Mouse (Mus musculus): ENCODE results near the gene Prox1. TPM values are rescaled to one million over a fixed set of nuclear protein-coding genes. Genes with fewer than 3 reads are reported as not detected.
A peak's percentile ranks its signal among the peaks of the same experiment; 100 is the strongest.

Prox1 gene
- polyA plus RNA-seq, 1 experiment from 2014 or later, result 8.3 TPM

DNA sequence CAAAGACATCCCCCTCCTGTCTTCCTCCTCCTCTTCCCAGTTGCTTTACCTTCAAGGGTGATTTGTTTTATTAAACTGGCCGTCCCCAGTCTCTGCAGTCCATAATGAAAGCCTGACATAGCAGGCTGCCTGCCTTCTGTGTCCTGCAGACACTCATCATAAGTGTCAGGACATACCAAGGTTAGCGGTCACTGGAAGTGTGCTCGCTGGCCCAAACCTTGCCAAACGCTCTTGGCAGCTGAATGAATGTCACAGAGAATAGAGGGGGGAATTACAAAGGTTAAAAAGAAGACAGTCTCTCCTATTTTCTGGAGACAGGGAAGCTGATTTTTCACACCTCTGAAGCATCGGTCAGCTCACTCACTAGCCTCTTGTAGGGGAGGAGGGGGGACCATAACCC is 42.6 kb downstream of the Prox1 start:
- no peak overlapping the region for H3K4me3 ChIP-seq (ENCODE audit: low read depth, low read length)
- WGBS, result 20% methylated on average over 5 of the region's 5 CpGs
- H3K9ac ChIP-seq (ENCODE audit: low read length), result no peak overlapping the region
- no peak overlapping the region for H3K4me2 ChIP-seq
- no peaks in the 10 kb centered on the region for H3K36me3 ChIP-seq (ENCODE audit: control insufficient read depth, insufficient read depth, low read length)
- ATAC-seq (ENCODE audit: low FRiP score) (no peak), DNase-seq (ENCODE audit: low spot score, missing footprints) (peak; percentile 86)
- peaks cover 56% of the 10 kb centered on the region for H3K4me1 ChIP-seq (ENCODE audit: control insufficient read depth, insufficient read depth, low read length)
- peak overlapping the region; percentile 30; the same call in 1 of the 2 replicates for H3K27ac ChIP-seq (ENCODE audit: low read depth, low read length)
- no peaks in the 10 kb centered on the region for H3K9me3 ChIP-seq (ENCODE audit: control insufficient read depth, low read length)
- no peaks in the 10 kb centered on the region for H3K27me3 ChIP-seq (ENCODE audit: control insufficient read depth, insufficient read depth, low read length)

DNA sequence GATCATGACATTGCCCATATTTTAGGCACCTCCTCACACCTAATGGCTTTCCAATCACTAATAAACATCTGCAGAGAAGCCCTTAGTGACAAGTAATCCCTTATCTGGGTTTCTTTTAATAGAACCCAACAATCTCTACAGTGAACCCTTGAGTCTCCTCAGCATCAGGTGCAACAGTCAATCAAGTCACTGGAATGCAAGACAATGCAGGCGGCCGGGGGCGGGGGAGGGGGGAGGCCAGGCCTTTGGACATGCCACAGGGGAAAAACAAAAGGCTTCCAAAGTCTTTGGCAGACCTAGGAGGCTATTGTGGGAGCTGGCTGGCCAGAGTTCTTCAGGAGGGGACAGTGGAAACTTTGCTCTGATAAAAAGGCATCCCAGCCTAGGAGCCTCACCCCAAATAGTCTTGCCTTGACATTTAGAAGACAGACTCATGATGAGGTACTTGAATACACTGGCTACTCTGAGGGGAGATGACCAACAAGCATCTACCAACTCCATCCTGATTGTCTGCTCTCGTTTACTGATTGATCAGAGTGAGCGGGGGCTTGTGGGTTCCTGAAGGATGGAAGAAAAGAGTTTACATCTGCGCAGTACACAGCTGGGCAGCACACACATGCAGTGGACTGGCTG is 43.2 kb downstream of the Prox1 start:
- peak; percentile 84 for DNase-seq (ENCODE audit: low spot score, missing footprints)
- no peak overlapping the region for H3K4me3 ChIP-seq (ENCODE audit: low read depth, low read length)
- no peak overlapping the region for H3K9ac ChIP-seq (ENCODE audit: low read length)
- no peaks in the 10 kb centered on the region for H3K27me3 ChIP-seq (ENCODE audit: control insufficient read depth, insufficient read depth, low read length)
- no peaks in the 10 kb centered on the region; the same call in 1 of the 2 replicates for H3K36me3 ChIP-seq (ENCODE audit: control insufficient read depth, insufficient read depth, low read length)
- H3K9me3 ChIP-seq (ENCODE audit: control insufficient read depth, low read length), result no peaks in the 10 kb centered on the region
- peaks cover 50% of the 10 kb centered on the region for H3K4me1 ChIP-seq (ENCODE audit: control insufficient read depth, insufficient read depth, low read length)
- no peak; the same call in 1 of the 2 replicates for ATAC-seq (ENCODE audit: low FRiP score)
- no peak overlapping the region for H3K4me2 ChIP-seq
- WGBS, result 35% methylated on average over 6 of the region's 6 CpGs
- H3K27ac ChIP-seq (ENCODE audit: low read depth, low read length), result no peak overlapping the region

DNA sequence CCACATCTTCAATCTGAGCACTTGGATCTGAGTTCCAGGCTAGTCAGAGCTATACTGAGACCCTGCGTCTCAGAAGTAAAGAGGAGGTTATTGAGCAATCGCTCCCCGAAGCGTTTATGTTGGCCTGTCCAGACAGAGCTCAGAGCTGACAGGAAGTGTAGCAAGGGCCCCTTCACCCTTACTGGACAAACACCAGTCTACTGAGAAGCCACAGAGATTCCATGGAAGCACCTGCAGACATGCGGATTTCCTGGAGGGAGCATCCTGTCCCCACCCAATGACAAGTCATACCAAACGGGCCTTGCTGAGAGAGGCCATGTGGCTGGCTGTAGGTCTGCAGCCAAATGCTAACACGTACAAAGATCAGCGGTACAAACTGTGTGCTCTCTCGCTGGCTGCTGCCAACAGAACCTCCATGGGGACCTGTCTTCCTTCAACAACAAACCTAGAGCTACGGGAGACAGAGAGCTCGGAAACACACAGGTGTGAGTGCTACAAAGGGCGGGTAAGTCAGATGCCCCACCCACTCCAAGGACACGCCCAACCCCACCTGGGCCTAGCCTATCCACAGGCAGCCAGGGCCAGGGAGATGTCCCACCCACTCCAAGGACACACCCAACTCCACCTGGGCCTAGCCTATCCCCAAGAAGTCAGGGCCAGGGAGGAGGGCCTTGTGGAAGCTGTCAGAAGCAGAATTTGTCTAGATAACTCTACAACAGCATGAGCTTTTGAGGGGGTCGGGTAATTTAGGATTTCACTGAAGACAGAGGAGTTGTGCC is 45.4 kb downstream of the Prox1 start:
- 87% methylated on average over 14 of the region's 14 CpGs for WGBS
- Histone ChIP-seq H3K36me3 (ENCODE audit: control insufficient read depth, insufficient read depth, low read length) (no peaks in the 10 kb centered on the region; the same call in 1 of the 2 replicates), H3K9me3 (ENCODE audit: control insufficient read depth, low read length) (no peaks in the 10 kb centered on the region), H3K27ac (ENCODE audit: low read depth, low read length) (no peak overlapping the region), H3K9ac (ENCODE audit: low read length) (no peak overlapping the region), H3K27me3 (ENCODE audit: control insufficient read depth, insufficient read depth, low read length) (no peaks in the 10 kb centered on the region), H3K4me3 (ENCODE audit: low read depth, low read length) (no peak overlapping the region), H3K4me1 (ENCODE audit: control insufficient read depth, insufficient read depth, low read length) (peaks cover 33% of the 10 kb centered on the region), H3K4me2 (no peak overlapping the region)
- ATAC-seq (ENCODE audit: low FRiP score), result no peak
- DNase-seq (ENCODE audit: low spot score, missing footprints), result no peak

DNA sequence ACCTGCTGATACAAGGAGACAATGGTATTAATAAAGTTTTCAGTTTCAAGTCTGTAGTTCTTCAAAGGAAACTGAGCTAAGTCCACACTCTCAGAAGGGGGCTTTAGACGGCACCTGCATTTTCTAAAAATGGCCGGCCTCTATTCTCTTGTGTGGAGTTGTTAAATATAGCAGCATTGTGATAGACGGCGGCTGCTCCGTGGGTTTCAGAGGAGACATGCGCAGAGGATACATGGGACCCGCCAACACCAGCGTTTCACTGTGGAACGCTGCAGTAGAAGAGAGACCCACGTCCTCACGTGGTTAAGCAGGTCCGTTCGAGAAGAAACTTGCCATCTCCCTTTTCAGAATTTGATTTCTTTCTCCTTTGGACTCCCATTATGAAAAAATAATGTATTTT is 47.1 kb downstream of the Prox1 start:
- H3K4me1 ChIP-seq (ENCODE audit: control insufficient read depth, insufficient read depth, low read length), result peaks cover 16% of the 10 kb centered on the region
- no peak overlapping the region for H3K9ac ChIP-seq (ENCODE audit: low read length)
- ATAC-seq (ENCODE audit: low FRiP score) (no peak), DNase-seq (ENCODE audit: low spot score, missing footprints) (no peak)
- H3K9me3 ChIP-seq (ENCODE audit: control insufficient read depth, low read length), result no peaks in the 10 kb centered on the region
- 93% methylated on average over 13 of the region's 13 CpGs for WGBS
- H3K27me3 ChIP-seq (ENCODE audit: control insufficient read depth, insufficient read depth, low read length), result no peaks in the 10 kb centered on the region
- no peak overlapping the region for H3K4me2 ChIP-seq
- no peak overlapping the region for H3K4me3 ChIP-seq (ENCODE audit: low read depth, low read length)
- H3K36me3 ChIP-seq (ENCODE audit: control insufficient read depth, insufficient read depth, low read length), result no peaks in the 10 kb centered on the region; the same call in 1 of the 2 replicates
- no peak overlapping the region for H3K27ac ChIP-seq (ENCODE audit: low read depth, low read length)

DNA sequence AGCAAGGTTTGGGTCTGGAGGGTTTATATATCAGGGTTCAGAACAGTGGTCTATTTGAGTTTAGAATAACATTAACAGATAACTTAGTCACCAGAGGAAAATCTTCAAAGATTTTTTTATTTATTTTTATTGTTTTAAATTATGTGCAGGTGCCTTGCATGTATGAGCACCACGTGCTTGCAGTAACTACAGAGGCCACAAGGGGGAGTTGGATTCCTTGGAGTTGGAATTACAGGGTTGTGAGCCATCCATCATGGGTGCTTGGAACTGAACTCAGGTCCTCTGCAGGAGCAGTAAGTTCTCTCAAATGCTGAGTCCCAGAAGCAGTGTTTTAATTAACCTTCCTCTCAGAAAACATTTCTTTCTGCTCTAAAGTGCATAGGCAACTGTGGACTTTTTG is 54.5 kb downstream of the Prox1 start:
- 81% methylated on average over 1 of the region's 1 CpGs for WGBS

DNA sequence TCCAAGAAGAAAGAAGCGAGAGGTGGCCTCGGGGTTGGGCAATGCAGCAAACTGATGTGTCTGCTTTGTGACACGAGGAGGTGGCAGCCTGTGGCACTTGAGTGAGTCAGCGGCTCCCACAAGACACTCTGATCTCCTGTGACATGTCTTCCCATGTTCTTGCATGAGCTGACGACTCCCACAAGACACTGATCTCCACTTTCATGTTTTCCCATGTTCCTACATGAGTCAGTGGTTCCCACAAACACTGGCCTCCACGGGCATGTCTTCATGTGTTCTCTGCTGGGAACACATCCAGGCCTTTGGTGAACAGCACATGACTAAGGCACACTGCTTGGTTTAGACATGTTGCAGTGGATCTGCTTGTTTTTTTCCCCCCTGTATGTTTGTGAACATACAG is 58.8 kb downstream of the Prox1 start:
- Histone ChIP-seq H3K4me3 (ENCODE audit: low read depth, low read length) (no peak overlapping the region), H3K4me2 (no peak overlapping the region), H3K9me3 (ENCODE audit: control insufficient read depth, low read length) (peaks cover 5% of the 10 kb centered on the region), H3K4me1 (ENCODE audit: control insufficient read depth, insufficient read depth, low read length) (no peaks in the 10 kb centered on the region), H3K27me3 (ENCODE audit: control insufficient read depth, insufficient read depth, low read length) (no peaks in the 10 kb centered on the region), H3K9ac (ENCODE audit: low read length) (no peak overlapping the region), H3K36me3 (ENCODE audit: control insufficient read depth, insufficient read depth, low read length) (no peaks in the 10 kb centered on the region), H3K27ac (ENCODE audit: low read depth, low read length) (no peak overlapping the region)
- no peak for ATAC-seq (ENCODE audit: low FRiP score)
- no peak for DNase-seq (ENCODE audit: low spot score, missing footprints)
- 63% methylated on average over 6 of the region's 6 CpGs for WGBS

More for the DNA sequence above, 54.5 kb downstream of the Prox1 start:
- H3K4me2 ChIP-seq, result no peak overlapping the region
- no peak for DNase-seq (ENCODE audit: low spot score, missing footprints)
- no peaks in the 10 kb centered on the region for H3K4me1 ChIP-seq (ENCODE audit: control insufficient read depth, insufficient read depth, low read length)
- H3K36me3 ChIP-seq (ENCODE audit: control insufficient read depth, insufficient read depth, low read length), result no peaks in the 10 kb centered on the region
- no peak overlapping the region for H3K27ac ChIP-seq (ENCODE audit: low read depth, low read length)
- H3K27me3 ChIP-seq (ENCODE audit: control insufficient read depth, insufficient read depth, low read length), result no peaks in the 10 kb centered on the region
- no peak overlapping the region for H3K4me3 ChIP-seq (ENCODE audit: low read depth, low read length)
- no peak for ATAC-seq (ENCODE audit: low FRiP score)
- H3K9ac ChIP-seq (ENCODE audit: low read length), result no peak overlapping the region
- no peaks in the 10 kb centered on the region; the same call in none of the 2 replicates for H3K9me3 ChIP-seq (ENCODE audit: control insufficient read depth, low read length)

DNA sequence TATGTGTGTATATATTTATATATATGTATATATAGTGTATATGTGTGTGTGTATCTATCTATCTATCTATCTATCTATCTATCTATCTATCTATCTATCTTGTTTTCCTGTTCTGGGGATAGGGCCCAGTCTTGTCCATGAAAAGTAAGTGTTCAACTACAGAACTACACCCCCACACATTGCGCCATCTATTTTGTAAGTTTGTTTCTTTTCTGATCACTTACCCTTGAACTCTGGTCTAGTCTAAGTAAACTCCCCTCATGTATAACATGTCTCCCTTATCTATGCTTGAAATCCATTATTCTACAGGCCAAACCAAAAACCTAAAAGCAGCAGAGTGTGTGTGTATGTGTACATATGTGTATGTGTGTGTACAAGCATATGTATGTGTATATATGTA is 62.9 kb downstream of the Prox1 start:
- 93% methylated on average over 1 of the region's 1 CpGs for WGBS
- H3K27me3 ChIP-seq (ENCODE audit: control insufficient read depth, insufficient read depth, low read length), result no peaks in the 10 kb centered on the region
- H3K9ac ChIP-seq (ENCODE audit: low read length), result no peak overlapping the region
- DNase-seq (ENCODE audit: low spot score, missing footprints) (no peak), ATAC-seq (ENCODE audit: low FRiP score) (no peak)
- H3K27ac ChIP-seq (ENCODE audit: low read depth, low read length), result no peak overlapping the region
- no peak overlapping the region for H3K4me3 ChIP-seq (ENCODE audit: low read depth, low read length)
- no peak overlapping the region for H3K4me2 ChIP-seq
- no peaks in the 10 kb centered on the region for H3K36me3 ChIP-seq (ENCODE audit: control insufficient read depth, insufficient read depth, low read length)
- peaks cover 5% of the 10 kb centered on the region; the same call in 1 of the 2 replicates for H3K9me3 ChIP-seq (ENCODE audit: control insufficient read depth, low read length)
- H3K4me1 ChIP-seq (ENCODE audit: control insufficient read depth, insufficient read depth, low read length), result no peaks in the 10 kb centered on the region

DNA sequence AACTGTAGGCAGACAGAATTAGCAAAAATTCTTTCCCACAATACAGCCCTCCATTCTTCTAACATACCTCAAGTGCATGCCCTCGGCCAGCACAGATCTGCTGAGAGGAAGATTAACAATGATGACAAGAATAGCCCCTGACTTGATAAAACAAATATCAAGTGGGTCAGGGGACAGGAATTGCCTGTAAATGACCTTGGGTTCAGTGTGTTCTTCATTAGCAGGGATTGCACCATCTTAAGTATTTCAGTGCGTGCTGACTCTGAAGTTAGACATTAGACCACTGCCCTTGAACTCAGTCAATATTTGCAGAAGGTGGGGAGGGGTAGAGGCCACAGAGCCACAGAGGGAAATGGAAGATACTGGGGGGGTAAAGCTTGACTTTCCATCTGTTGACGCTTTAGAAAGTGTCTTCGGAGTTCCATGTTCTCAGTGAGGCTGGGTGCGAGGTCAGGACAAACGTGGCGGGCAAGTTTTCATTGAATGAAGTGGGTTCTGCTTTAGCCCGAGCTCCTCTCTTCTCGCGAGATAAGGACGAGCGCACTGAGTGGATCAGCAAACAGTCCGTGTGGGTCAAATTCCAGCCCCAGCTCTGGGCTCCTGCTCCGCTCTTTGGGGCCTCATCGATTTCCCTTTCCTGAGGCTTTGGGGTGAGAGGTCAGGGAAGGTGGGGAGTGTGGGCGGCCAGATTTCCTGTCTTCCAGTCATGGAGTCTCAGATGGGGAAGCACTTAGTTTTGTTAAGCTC is 63.7 kb downstream of the Prox1 start:
- Histone ChIP-seq H3K9ac (ENCODE audit: low read length) (no peak overlapping the region), H3K27ac (ENCODE audit: low read depth, low read length) (no peak overlapping the region), H3K27me3 (ENCODE audit: control insufficient read depth, insufficient read depth, low read length) (no peaks in the 10 kb centered on the region), H3K36me3 (ENCODE audit: control insufficient read depth, insufficient read depth, low read length) (no peaks in the 10 kb centered on the region), H3K4me3 (ENCODE audit: low read depth, low read length) (no peak overlapping the region), H3K4me1 (ENCODE audit: control insufficient read depth, insufficient read depth, low read length) (no peaks in the 10 kb centered on the region), H3K4me2 (no peak overlapping the region), H3K9me3 (ENCODE audit: control insufficient read depth, low read length) (peaks cover 5% of the 10 kb centered on the region; the same call in 1 of the 2 replicates)
- no peak for DNase-seq (ENCODE audit: low spot score, missing footprints)
- 80% methylated on average over 16 of the region's 16 CpGs for WGBS
- no peak for ATAC-seq (ENCODE audit: low FRiP score)

DNA sequence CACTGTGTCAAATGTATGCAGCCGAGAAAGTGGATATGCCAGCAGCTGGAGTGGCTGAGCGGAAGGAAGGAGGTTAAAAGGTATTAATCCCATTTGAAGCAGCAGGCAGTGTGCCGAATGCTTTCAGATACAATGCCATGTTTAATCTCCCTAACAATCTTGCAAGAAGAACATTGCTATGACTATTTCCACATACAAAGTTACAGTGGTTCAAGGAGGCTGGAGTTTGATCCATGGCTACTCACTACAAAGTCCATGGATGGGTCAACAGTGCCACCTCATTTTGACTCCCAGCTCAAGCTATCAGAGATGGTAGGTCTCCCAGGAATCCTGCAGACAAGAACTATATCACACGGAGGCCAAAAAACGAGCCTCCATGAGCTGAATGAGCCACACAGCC is 64.5 kb downstream of the Prox1 start:
- no peak overlapping the region for H3K27ac ChIP-seq (ENCODE audit: low read depth, low read length)
- DNase-seq (ENCODE audit: low spot score, missing footprints) (no peak), ATAC-seq (ENCODE audit: low FRiP score) (no peak)
- no peaks in the 10 kb centered on the region for H3K4me1 ChIP-seq (ENCODE audit: control insufficient read depth, insufficient read depth, low read length)
- no peak overlapping the region for H3K4me3 ChIP-seq (ENCODE audit: low read depth, low read length)
- H3K36me3 ChIP-seq (ENCODE audit: control insufficient read depth, insufficient read depth, low read length), result no peaks in the 10 kb centered on the region
- no peak overlapping the region for H3K9ac ChIP-seq (ENCODE audit: low read length)
- peaks cover 5% of the 10 kb centered on the region; the same call in 1 of the 2 replicates for H3K9me3 ChIP-seq (ENCODE audit: control insufficient read depth, low read length)
- H3K4me2 ChIP-seq, result no peak overlapping the region
- H3K27me3 ChIP-seq (ENCODE audit: control insufficient read depth, insufficient read depth, low read length), result no peaks in the 10 kb centered on the region
- WGBS, result 59% methylated on average over 5 of the region's 5 CpGs

Data from midbrain, embryonic 11.5 days (tissue).